Mouse (Mus musculus) gastrocnemius, adult 8-10 months (tissue): ENCODE data around the gene Apba2. TPM values are rescaled to one million over a fixed set of nuclear protein-coding genes. Genes with fewer than 3 reads are reported as not detected.

Experiments used
- DNase-seq, 2 experiments: peaks; one replicate each; pipeline ENCODE4 v3.0.0; 2022; ENCODE audit warnings: low spot score in 2 of 2
- total RNA-seq, 4 experiments: library from RNA; stranded (reverse); gene quantifications; 2 replicates each; pipeline ENCODE4 v1.2.4; 2022

Gene Apba2
- total RNA-seq, 4 experiments from 2014 or later, result 0.31 to 0.32 TPM; not detected in 2

DNA sequence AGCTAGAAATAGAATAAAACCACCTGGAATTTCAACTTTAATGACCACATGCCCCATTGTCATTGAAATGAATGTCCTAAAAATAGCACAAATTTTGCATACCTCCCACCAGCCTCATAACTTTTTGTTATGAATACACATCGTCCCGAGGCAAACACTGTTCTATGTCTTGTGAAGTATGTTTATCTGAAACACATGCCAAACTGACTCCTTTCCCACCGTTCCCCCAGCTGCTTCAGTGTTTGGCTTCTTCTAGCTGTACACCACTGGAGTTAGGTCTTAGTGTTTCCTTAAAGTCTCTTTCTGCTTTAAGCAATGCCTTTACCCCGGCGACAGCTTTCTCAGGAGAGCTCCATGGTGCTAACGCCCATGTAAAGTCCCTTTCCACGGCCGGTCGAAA is 289.6 kb downstream of the Apba2 start:
- DNase-seq, result no peak

DNA sequence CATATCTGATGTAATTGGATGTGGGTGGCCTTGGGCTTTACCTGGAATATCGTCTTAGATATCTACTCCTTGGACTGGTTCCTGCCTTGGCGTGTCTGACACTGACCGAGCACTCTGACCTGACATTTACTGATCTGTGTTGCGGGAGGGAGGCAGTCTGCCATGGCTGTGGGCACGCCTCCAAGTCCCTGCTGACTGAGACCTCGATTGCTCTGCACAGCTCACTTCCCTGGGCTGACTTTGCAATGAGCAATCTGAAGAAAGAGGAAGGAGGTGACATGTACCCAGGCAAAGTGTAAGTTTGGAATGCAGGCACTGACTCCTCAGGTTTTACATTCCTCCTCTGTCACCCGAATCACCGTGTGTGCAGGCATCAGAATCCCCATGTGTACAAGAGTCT is 290.5 kb downstream of the Apba2 start:
- DNase-seq, result peak; percentile 32 to 66

DNA sequence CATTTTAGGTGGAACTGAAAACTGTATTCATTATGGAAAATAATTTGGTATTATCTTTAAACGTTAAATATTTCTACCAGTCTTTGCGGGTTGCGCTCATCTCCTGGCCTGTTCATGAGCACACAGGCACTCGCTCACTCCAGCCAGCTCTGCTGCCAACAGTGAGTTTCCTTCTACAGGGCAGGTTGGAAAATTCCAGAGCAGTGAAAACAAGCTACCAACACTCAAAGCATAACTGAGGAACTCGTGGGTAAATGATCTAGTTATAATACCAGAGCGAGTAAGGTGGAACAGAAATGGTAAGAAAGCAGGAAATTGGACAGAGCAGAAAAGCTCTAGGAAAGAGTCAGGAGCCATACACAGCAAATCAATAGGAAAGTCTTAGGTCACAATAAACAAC is 294.0 kb downstream of the Apba2 start:
- DNase-seq, result no peak

Other genes starting within 250 kb of the Apba2 start
- gene Mtmr10, start 214.1 kb upstream of the Apba2 start, total RNA-seq, result 10 to 100 TPM; 17.9 to 22.5 (median 19.0) TPM
- gene Fan1, start 127.6 kb upstream of the Apba2 start, total RNA-seq, result 10 to 100 TPM in 1 of 4 experiments, 1 to 10 TPM in 3; 7.4 to 11.7 (median 8.5) TPM
- 10 to 100 TPM; 13.8 to 22.1 (median 17.4) TPM for gene Mphosph10, start 109.4 kb upstream of the Apba2 start, total RNA-seq
- 100 to 1,000 TPM in 2 of 4 experiments, 10 to 100 TPM in 2; 83.5 to 107 (median 94.3) TPM for gene Mcee, start 109.1 kb upstream of the Apba2 start, total RNA-seq